ENCODE assay signal across 8 mouse cellular contexts in genomic region chr1:119083468-119083921, GRCm38 (mm10). TPM values are rescaled to one million over a fixed set of nuclear protein-coding genes. Genes with fewer than 3 reads are reported as not detected.
DNase-seq lines count a peak whose midpoint lies in the region; ATAC-seq lines count a peak whose summit lies in the region.

No protein-coding gene starts in this region.

- H3K36me3 ChIP-seq in forebrain, embryonic 16.5 days (ENCODE audit: control insufficient read depth, insufficient read depth): no peaks in the 10 kb centered on the region
- H3K36me3 ChIP-seq in midbrain, embryonic 12.5 days: no peaks in the 10 kb centered on the region

- H3K4me2 ChIP-seq in forebrain, embryonic 16.5 days (ENCODE audit: low read length): peak overlapping the region; percentile 33; the same call in 1 of the 2 replicates
- no peak overlapping the region for H3K4me2 ChIP-seq in midbrain, embryonic 12.5 days (replicated peaks)

- 0 out of 2 replicates have a peak overlapping the region, but pooled peaks have one; percentile 15 for H3K9ac ChIP-seq in forebrain, embryonic 16.5 days (replicated peaks; ENCODE audit: low read depth, low read length)
- no peak overlapping the region for H3K9ac ChIP-seq in midbrain, embryonic 12.5 days (replicated peaks)

- DNase-seq in cerebellum, adult 18-20 months: peak; percentile 30 to 44
- no peak for DNase-seq in cerebellum, adult 11 months
- DNase-seq in brain, adult 2 months (ENCODE audit: low read depth, low spot score): peak; percentile 49
- peak; percentile 81 for DNase-seq in hindlimb bud, embryonic 11.5 days (ENCODE audit: extremely low spot score, low read depth, low spot score)
- DNase-seq in left cerebral cortex, postnatal 36 days (ENCODE audit: low spot score in 2 of 2): peak; percentile 15 to 37
- DNase-seq in thymus, postnatal 14 days: peak; percentile 24

- H3K27ac ChIP-seq in forebrain, embryonic 16.5 days (ENCODE audit: low read length): no peak overlapping the region
- H3K27ac ChIP-seq in midbrain, embryonic 12.5 days (replicated peaks): no peak overlapping the region

- no peaks in the 10 kb centered on the region for H3K27me3 ChIP-seq in forebrain, embryonic 16.5 days (replicated peaks; ENCODE audit: control insufficient read depth, insufficient read depth, low read length)
- peaks cover 11% of the 10 kb centered on the region; the same call in 1 of the 2 replicates for H3K27me3 ChIP-seq in midbrain, embryonic 12.5 days

- H3K4me3 ChIP-seq in forebrain, embryonic 16.5 days (replicated peaks; ENCODE audit: low read length): no peak overlapping the region
- no peak overlapping the region for H3K4me3 ChIP-seq in midbrain, embryonic 12.5 days

- intact Hi-C loops in left cerebral cortex, postnatal 36 days (cut with DNase I): loop anchor here (1.0 to 10.0 kb wide), 2 partner anchors 314 to 851 kb away; no protein-coding TSS in a partner anchor

- 20% methylated on average over 10 of the region's 10 CpGs for WGBS in forebrain, embryonic 16.5 days
- WGBS in midbrain, embryonic 12.5 days: 19% methylated on average over 10 of the region's 10 CpGs

- no peaks in the 10 kb centered on the region; the same call in 1 of the 2 replicates for H3K4me1 ChIP-seq in forebrain, embryonic 16.5 days (replicated peaks; ENCODE audit: control insufficient read depth, insufficient read depth, low read length)
- H3K4me1 ChIP-seq in midbrain, embryonic 12.5 days: 0 out of 2 replicates have a peak, but pooled peaks cover 3% of the 10 kb centered on the region

- ATAC-seq in forebrain, embryonic 16.5 days: peak; percentile 67
- peak; percentile 67 for ATAC-seq in midbrain, embryonic 12.5 days (ENCODE audit: low FRiP score, low read depth)

- H3K9me3 ChIP-seq in forebrain, embryonic 16.5 days (ENCODE audit: control insufficient read depth, low read length): no peaks in the 10 kb centered on the region
- no peaks in the 10 kb centered on the region for H3K9me3 ChIP-seq in midbrain, embryonic 12.5 days

RNA-seq across cellular contexts. Expression of gene Gli2, which starts 30.1 kb away (rescaled TPM):
- polyA plus RNA-seq in forebrain, embryonic 16.5 days (2015; fragmentation: Nextera tagmentation; extraction: Ambion mirVana): 4.0 and 4.3 TPM in 2 replicates
- total RNA-seq in left cerebral cortex, postnatal 36 days (2021): 1 to 10 TPM; 3.2 to 4.8 TPM
- 8.6 and 9.6 TPM in 2 replicates for polyA plus RNA-seq in midbrain, embryonic 12.5 days (2016; fragmentation: Nextera tagmentation; extraction: Ambion mirVana)
